Mouse (Mus musculus) 416B (cell line): ENCODE measurements around the gene Pcdh7.
"Not testable (repeated sequence)": the region's sequence is repeated elsewhere in the genome, so short reads cannot be mapped to it uniquely, and the experiment has no call there.

Source experiments
- DNase-seq: peaks from one replicate; pipeline ENCODE4 v3.0.0; 2011; ENCODE audit warnings: low read depth

Pcdh7 gene

GRCm38 (mm10) chr5:58118930-58119611 is 401.3 kb downstream of the Pcdh7 start:
- peak; percentile 45 for DNase-seq

GRCm38 (mm10) chr5:58143897-58144296 is 426.1 kb downstream of the Pcdh7 start:
- no peak for DNase-seq

- DNase-seq = no peak
These were observed 436.2 kb downstream of the Pcdh7 start for GRCm38 (mm10) chr5:58153966-58154365.

GRCm38 (mm10) chr5:58172218-58172617 is 454.5 kb downstream of the Pcdh7 start:
- peak; percentile 61 for DNase-seq

GRCm38 (mm10) chr5:58174335-58174734 is 456.6 kb downstream of the Pcdh7 start:
- not testable (repeated sequence) for DNase-seq

GRCm38 (mm10) chr5:58175532-58175931 is 457.8 kb downstream of the Pcdh7 start:
- DNase-seq = no peak
